Comparison of ENCODE assay signal across 7 mouse cellular contexts in genomic region chr11:3292062-3292421, GRCm38 (mm10). TPM values are rescaled to one million over a fixed set of nuclear protein-coding genes. Genes with fewer than 3 reads are reported as not detected.
DNase-seq lines count a peak whose midpoint lies in the region; ATAC-seq lines count a peak whose summit lies in the region.

No protein-coding gene starts in this region.

- H3K4me1 ChIP-seq in embryonic facial prominence, embryonic 10.5 days = peaks cover 62% of the 10 kb centered on the region
- H3K4me1 ChIP-seq in heart, embryonic 15.5 days (replicated peaks) = peaks cover 57% of the 10 kb centered on the region
- H3K4me1 ChIP-seq in megakaryocyte, embryonic 14.5 days = peaks cover 74% of the 10 kb centered on the region

- peak overlapping the region; percentile 99 for H3K9ac ChIP-seq in heart, embryonic 15.5 days

- peaks cover 59% of the 10 kb centered on the region for H3K36me3 ChIP-seq in embryonic facial prominence, embryonic 10.5 days (replicated peaks)
- H3K36me3 ChIP-seq in heart, embryonic 15.5 days = peaks cover 31% of the 10 kb centered on the region
- H3K36me3 ChIP-seq in megakaryocyte, embryonic 14.5 days (replicated peaks; ENCODE audit: low read length) = peaks cover 50% of the 10 kb centered on the region

- WGBS in embryonic facial prominence, embryonic 10.5 days = 0% methylated on average over 8 of the region's 8 CpGs
- WGBS in heart, embryonic 15.5 days = under 1% methylated on average over 8 of the region's 8 CpGs

- peak overlapping the region; percentile 85 for H3K4me2 ChIP-seq in heart, embryonic 15.5 days

- DNase-seq in CD8-positive naive resting alpha-beta T cell, adult 2 months (ENCODE audit: low read depth in 2 of 2, low spot score in 2 of 2) = peak; percentile 36 to 49
- DNase-seq in T-cell, adult 2 months (ENCODE audit: low spot score) = peak; percentile 51
- DNase-seq in embryonic facial prominence, embryonic 10.5 days (ENCODE audit: low spot score) = peak; percentile 86
- DNase-seq in kidney, postnatal 14 days = peak; percentile 79
- peak; percentile 59 to 60 for DNase-seq in spleen, postnatal 36 days (ENCODE audit: low spot score in 2 of 2)

- no peaks in the 10 kb centered on the region for H3K9me3 ChIP-seq in embryonic facial prominence, embryonic 10.5 days
- H3K9me3 ChIP-seq in heart, embryonic 15.5 days (replicated peaks) = no peaks in the 10 kb centered on the region
- no peaks in the 10 kb centered on the region for H3K9me3 ChIP-seq in megakaryocyte, embryonic 14.5 days

- H3K27me3 ChIP-seq in embryonic facial prominence, embryonic 10.5 days (replicated peaks; ENCODE audit: low read depth, poor library complexity, severe bottlenecking) = no peaks in the 10 kb centered on the region
- no peaks in the 10 kb centered on the region for H3K27me3 ChIP-seq in heart, embryonic 15.5 days
- no peaks in the 10 kb centered on the region for H3K27me3 ChIP-seq in megakaryocyte, embryonic 14.5 days (replicated peaks)

- no peak for ATAC-seq in heart, embryonic 15.5 days (replicated peaks; ENCODE audit: insufficient number of reproducible peaks, insufficient read depth, low FRiP score, low read depth)

- H3K27ac ChIP-seq in embryonic facial prominence, embryonic 10.5 days (replicated peaks) = peak overlapping the region; percentile 100
- peak overlapping the region; percentile 99 for H3K27ac ChIP-seq in heart, embryonic 15.5 days

- peak overlapping the region; percentile 92 for H3K4me3 ChIP-seq in embryonic facial prominence, embryonic 10.5 days
- H3K4me3 ChIP-seq in heart, embryonic 15.5 days = peak overlapping the region; percentile 77
- H3K4me3 ChIP-seq in megakaryocyte, embryonic 14.5 days (replicated peaks) = peak overlapping the region; percentile 99

RNA-seq across cellular contexts. Expression of gene Patz1, which starts 3.4 kb away (rescaled TPM):
- polyA plus RNA-seq in embryonic facial prominence, embryonic 10.5 days (2016; fragmentation: Nextera tagmentation; extraction: Ambion mirVana) = 91.5 and 96.8 TPM in 2 replicates
- polyA plus RNA-seq in heart, embryonic 15.5 days (2015; fragmentation: Nextera tagmentation; extraction: Ambion mirVana) = 20.0 and 32.0 TPM in 2 replicates
- 79.0 and 88.1 TPM in 2 replicates for polyA plus RNA-seq in megakaryocyte, embryonic 14.5 days (2012; ENCODE audit: insufficient read depth, low replicate concordance)

RNA-seq across cellular contexts. Expression of gene Drg1, which starts 25.8 kb away (rescaled TPM):
- 287 and 303 TPM in 2 replicates for polyA plus RNA-seq in embryonic facial prominence, embryonic 10.5 days (2016; fragmentation: Nextera tagmentation; extraction: Ambion mirVana)
- polyA plus RNA-seq in heart, embryonic 15.5 days (2015; fragmentation: Nextera tagmentation; extraction: Ambion mirVana) = 142 and 159 TPM in 2 replicates
- polyA plus RNA-seq in megakaryocyte, embryonic 14.5 days (2012; ENCODE audit: insufficient read depth, low replicate concordance) = 55.7 TPM in 1 of 2 replicates, not detected in the other

RNA-seq across cellular contexts. Expression of gene Pik3ip1, which starts 38.2 kb away (rescaled TPM):
- 7.3 and 11.2 TPM in 2 replicates for polyA plus RNA-seq in embryonic facial prominence, embryonic 10.5 days (2016; fragmentation: Nextera tagmentation; extraction: Ambion mirVana)
- polyA plus RNA-seq in heart, embryonic 15.5 days (2015; fragmentation: Nextera tagmentation; extraction: Ambion mirVana) = 35.1 and 36.1 TPM in 2 replicates
- 17.8 and 33.7 TPM in 2 replicates for polyA plus RNA-seq in megakaryocyte, embryonic 14.5 days (2012; ENCODE audit: insufficient read depth, low replicate concordance)
